Mouse (Mus musculus): ENCODE results near the gene Abcb11.

Abcb11 gene

GRCm38 (mm10) chr2:69342496-69343221, at the start of gene Abcb11:
Abcb11 (minus strand) TSS chr2:69342616.
- WGBS = 93% methylated on average over 9 of the region's 9 CpGs

GRCm38 (mm10) chr2:69386118-69386871, 43.9 kb upstream of the Abcb11 start:
- 93% methylated on average over 3 of the region's 3 CpGs for WGBS

- 91% methylated on average over 5 of the region's 5 CpGs for WGBS
Measured at GRCm38 (mm10) chr2:69382838-69383237, 40.4 kb upstream of the Abcb11 start.

- 56% methylated on average over 8 of the region's 8 CpGs for WGBS
Measured at GRCm38 (mm10) chr2:69381740-69382139, 39.3 kb upstream of the Abcb11 start.

GRCm38 (mm10) chr2:69380281-69380680, 37.9 kb upstream of the Abcb11 start, which contains the start of gene Dhrs9:
Dhrs9 (plus strand) TSS chr2:69380445.
- WGBS = 70% methylated on average over 13 of the region's 13 CpGs

GRCm38 (mm10) chr2:69379801-69380200, 37.4 kb upstream of the Abcb11 start:
- WGBS = 29% methylated on average over 1 of the region's 1 CpGs

GRCm38 (mm10) chr2:69376780-69377179, 34.4 kb upstream of the Abcb11 start:
- 87% methylated on average over 2 of the region's 2 CpGs for WGBS

GRCm38 (mm10) chr2:69365275-69365674, 22.9 kb upstream of the Abcb11 start:
- WGBS = 93% methylated on average over 1 of the region's 1 CpGs

- 78% methylated on average over 2 of the region's 2 CpGs for WGBS
Measured at GRCm38 (mm10) chr2:69364831-69365230, 22.4 kb upstream of the Abcb11 start.

GRCm38 (mm10) chr2:69341506-69341905, 910 bp downstream of the Abcb11 start:
- 90% methylated on average over 6 of the region's 6 CpGs for WGBS

GRCm38 (mm10) chr2:69331523-69331922, 10.9 kb downstream of the Abcb11 start:
- 92% methylated on average over 6 of the region's 6 CpGs for WGBS

- WGBS = 68% methylated on average over 5 of the region's 5 CpGs
Measured at GRCm38 (mm10) chr2:69328509-69329163, 13.8 kb downstream of the Abcb11 start.

- 76% methylated on average over 5 of the region's 5 CpGs for WGBS
Measured at GRCm38 (mm10) chr2:69324881-69325660, 17.3 kb downstream of the Abcb11 start.

- WGBS = 85% methylated on average over 4 of the region's 4 CpGs
Measured at GRCm38 (mm10) chr2:69323018-69323417, 19.4 kb downstream of the Abcb11 start.

- WGBS = 84% methylated on average over 5 of the region's 5 CpGs
Measured at GRCm38 (mm10) chr2:69321457-69321856, 21.0 kb downstream of the Abcb11 start.

- WGBS = 95% methylated on average over 4 of the region's 4 CpGs
Measured at GRCm38 (mm10) chr2:69311337-69311736, 31.1 kb downstream of the Abcb11 start.

GRCm38 (mm10) chr2:69308136-69308535, 34.3 kb downstream of the Abcb11 start:
- WGBS = 74% methylated on average over 6 of the region's 6 CpGs

GRCm38 (mm10) chr2:69300568-69300967, 41.8 kb downstream of the Abcb11 start:
- 93% methylated on average over 6 of the region's 6 CpGs for WGBS

- WGBS = 56% methylated on average over 5 of the region's 5 CpGs
Measured at GRCm38 (mm10) chr2:69288989-69289388, 53.4 kb downstream of the Abcb11 start.

GRCm38 (mm10) chr2:69275875-69276274, 66.5 kb downstream of the Abcb11 start:
- 17% methylated on average over 1 of the region's 1 CpGs for WGBS

GRCm38 (mm10) chr2:69248221-69248755, 94.1 kb downstream of the Abcb11 start:
- WGBS = 57% methylated on average over 16 of the region's 16 CpGs

Data from cerebral cortex, adult 2 months (tissue).